Comparison of ENCODE assay signal across 27 mouse cellular contexts in the genomic region with DNA sequence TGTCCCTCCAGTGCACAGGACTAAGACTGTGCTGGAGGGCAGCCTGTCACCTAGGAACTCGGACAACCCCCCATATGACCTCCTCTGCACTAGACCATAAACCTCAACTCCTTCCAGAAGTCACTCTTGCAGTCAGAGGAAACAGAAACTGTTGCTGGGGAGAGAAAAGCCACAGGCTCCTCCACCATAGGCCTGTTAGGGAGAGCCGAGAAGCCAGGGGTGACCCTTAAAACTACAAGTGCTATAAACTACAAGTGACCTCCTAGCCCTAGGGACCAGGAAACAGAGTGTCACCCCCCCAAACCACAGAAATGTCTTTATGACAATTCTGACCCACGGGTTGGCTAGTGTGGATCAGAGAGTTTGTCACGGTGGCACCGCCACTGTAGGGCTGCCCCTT.
DNase-seq lines count a peak whose midpoint lies in the region; ATAC-seq and TF ChIP-seq lines count a peak whose summit lies in the region.
"Had no signal": no experiment of that assay in that cellular context is flagged by ENCODE, and none has a peak within 500 bp of the region (broad histone marks: within the 10 kb centered on the region; RNA-seq: fewer than 3 reads in every experiment).

No protein-coding gene starts in this region.

- H3K27ac ChIP-seq in thymus, adult 2 months (ENCODE audit: control insufficient read depth, insufficient read depth, low read length) = no peak overlapping the region
- H3K27ac ChIP-seq: embryonic facial prominence, embryonic 13.5 days; heart, embryonic 13.5 days; hindbrain, embryonic 13.5 days; limb, embryonic 12.5 days; liver, embryonic 15.5 days; midbrain, embryonic 13.5 days; neural tube, embryonic 15.5 days had no signal

- 41% methylated on average over 5 of the region's 5 CpGs for WGBS in thymus, adult 2 months

- no peaks in the 10 kb centered on the region for H3K27me3 ChIP-seq in thymus, adult 2 months (ENCODE audit: control insufficient read depth, insufficient read depth, low read length)
- H3K27me3 ChIP-seq: embryonic facial prominence, embryonic 13.5 days; limb, embryonic 12.5 days; liver, embryonic 15.5 days; midbrain, embryonic 13.5 days; neural tube, embryonic 15.5 days had no signal

- H3K36me3 ChIP-seq in thymus, adult 2 months (ENCODE audit: control insufficient read depth, insufficient read depth, low read length) = no peaks in the 10 kb centered on the region
- H3K36me3 ChIP-seq: embryonic facial prominence, embryonic 13.5 days; heart, embryonic 13.5 days; hindbrain, embryonic 13.5 days; limb, embryonic 12.5 days; liver, embryonic 15.5 days; midbrain, embryonic 13.5 days; neural tube, embryonic 15.5 days had no signal

- ATAC-seq in inflammation-experienced regulatory T-cells, adult 6 months = peak; percentile 82
- ATAC-seq: CD4-positive, CD25-positive, alpha-beta regulatory T cell, adult 4 months; forebrain, postnatal 0 days; intestine, postnatal 0 days; midbrain, embryonic 13.5 days had no signal

- no peak overlapping the region for H3K4me3 ChIP-seq in thymus, adult 2 months (ENCODE audit: control insufficient read depth, insufficient read depth, low read length)
- H3K4me3 ChIP-seq: embryonic facial prominence, embryonic 13.5 days; heart, embryonic 13.5 days; hindbrain, embryonic 13.5 days; limb, embryonic 12.5 days; liver, embryonic 15.5 days; midbrain, embryonic 13.5 days; neural tube, embryonic 15.5 days had no signal

- DNase-seq in thymus, adult 2 months = peak; percentile 8
- DNase-seq in thymus, adult 18-20 months = no peak
- peak; percentile 29 for DNase-seq in T-cell, adult 2 months (ENCODE audit: low spot score)
- DNase-seq in natural killer cell, adult 2 months (ENCODE audit: low spot score in 2 of 2) = peak; percentile 69 to 84
- no peak for DNase-seq in heart, adult 11 months
- DNase-seq in testis, postnatal 10 days (ENCODE audit: low spot score) = no peak
- DNase-seq: adrenal gland, adult 8-10 months; cerebellum, adult 8-10 months; cerebellum, postnatal 36 days; forebrain, postnatal 0 days; heart, postnatal 10 days; kidney, adult 9 months; kidney, postnatal 25 days; lung, embryonic 14.5 days; lung, postnatal 14 days; retina, postnatal 1 day; spleen, adult 18-20 months had no signal

- peaks cover 14% of the 10 kb centered on the region for H3K4me1 ChIP-seq in thymus, adult 2 months (replicated peaks; ENCODE audit: control insufficient read depth, insufficient read depth, low read length)
- H3K4me1 ChIP-seq: liver, embryonic 15.5 days had no signal

- no peak for TF ChIP-seq CTCF in thymus, adult 2 months (IDR thresholded peaks at IDR 0.05; ENCODE audit: borderline replicate concordance, control insufficient read depth, extremely low read depth, insufficient read depth, low read length, poor library complexity)

- no peak for TF ChIP-seq POLR2A in thymus, adult 2 months (IDR thresholded peaks at IDR 0.05; ENCODE audit: control insufficient read depth, extremely low read depth, insufficient read depth, low read length, poor library complexity)

Comparison
In these comparisons a context has a peak if more than half of its experiments do, and no peak if none do; other contexts are left out.
1. DNase-seq: peak in thymus, adult 2 months (single experiment), T-cell, adult 2 months (single experiment) and natural killer cell, adult 2 months (2 of 2); none in thymus, adult 18-20 months (0 of 2), heart, adult 11 months (single experiment) and testis, postnatal 10 days (single experiment).